Mouse (Mus musculus) lung, embryonic 16.5 days (tissue): Measurements from ENCODE around the gene C7. TPM values are rescaled to one million over a fixed set of nuclear protein-coding genes. Genes with fewer than 3 reads are reported as not detected.
"Not testable (repeated sequence)": the region's sequence is repeated elsewhere in the genome, so short reads cannot be mapped to it uniquely, and the experiment has no call there.

ENCODE experiments used
- ATAC-seq: fragments of 200-750 bp; cut with Nextera tagmentation; 2 replicates; pipeline ENCODE4 v1.8.0; 2017; ENCODE audit warnings: low read depth, mild to moderate bottlenecking, moderate library complexity
- H3K27ac ChIP-seq: fragments of 300-500 bp; sonication (generic); 2 replicates; pipeline ENCODE4 v1.5.1; 2014; ENCODE audit warnings: mild to moderate bottlenecking, control low read depth, low read length
- H3K27me3 ChIP-seq: fragments of 300-500 bp; sonication (generic); 2 replicates; pipeline ENCODE4 v1.6.1; 2014; ENCODE audit warnings: low read depth, low read length, mixed read lengths; ENCODE audit not compliant: control insufficient read depth, insufficient read depth
- H3K36me3 ChIP-seq: fragments of 300-500 bp; sonication (generic); 2 replicates; pipeline ENCODE4 v1.6.1; 2014; ENCODE audit warnings: low read length; ENCODE audit not compliant: control insufficient read depth, insufficient read depth
- H3K4me1 ChIP-seq: fragments of 300-500 bp; sonication (generic); replicated peaks from 2 replicates; pipeline ENCODE4 v1.6.1; 2014; ENCODE audit warnings: low read length, mixed read lengths; ENCODE audit not compliant: control insufficient read depth, insufficient read depth
- H3K4me2 ChIP-seq: fragments of 300-500 bp; sonication (generic); 2 replicates; pipeline ENCODE4 v1.6.1; 2014; ENCODE audit warnings: low read depth, low read length, control low read depth
- H3K4me3 ChIP-seq: fragments of 300-500 bp; sonication (generic); 2 replicates; pipeline ENCODE4 v1.5.1; 2014; ENCODE audit warnings: mild to moderate bottlenecking, low read length, control low read depth
- H3K9ac ChIP-seq: fragments of 300-500 bp; sonication (generic); 2 replicates; pipeline ENCODE4 v1.6.1; 2014; ENCODE audit warnings: low read length, control low read depth
- H3K9me3 ChIP-seq: fragments of 300-500 bp; sonication (generic); 2 replicates; pipeline ENCODE4 v1.6.1; 2016; ENCODE audit warnings: low read length; ENCODE audit not compliant: control insufficient read depth
- WGBS: fragments of 180-500 bp; shearing (Covaris S2); extraction: QIAGEN DNeasy Blood & Tissue Kit; methylation state at CpG from one replicate; pipeline ENCODE4 v1.1.7; 2014; 5-methylcytosine and 5-hydroxymethylcytosine counted together
- polyA plus RNA-seq: library from polyadenylated mRNA; unstranded; fragments of >200 nt; fragmentation: Nextera tagmentation; extraction: Ambion mirVana; gene quantifications from 2 replicates; pipeline ENCODE4 v1.2.1, GENCODE M21; 2015

The C7 gene
- polyA plus RNA-seq, 1 experiment from 2014 or later, result 0.21 TPM

DNA sequence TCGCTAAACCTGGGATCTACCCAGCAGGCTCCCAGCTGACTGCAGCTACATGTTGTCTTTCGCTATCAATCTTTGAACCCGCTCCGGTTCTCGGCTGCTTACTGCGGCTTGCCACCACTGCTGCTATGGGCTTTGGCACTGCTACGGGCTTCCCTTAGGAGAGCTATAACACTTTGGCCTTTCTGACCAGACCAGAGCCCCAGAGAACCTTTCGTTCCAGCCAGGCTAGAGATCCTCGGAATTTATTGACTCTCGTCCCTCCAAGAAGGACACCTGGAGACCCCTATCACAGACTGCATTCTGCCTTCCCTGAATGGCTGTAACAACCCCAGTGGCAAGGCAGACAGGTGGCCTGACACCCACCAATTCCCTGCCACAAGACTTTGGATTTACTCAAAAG lies 26.6 kb upstream of the C7 start:
- Histone ChIP-seq H3K9ac (no peak overlapping the region), H3K27ac (no peak overlapping the region), H3K36me3 (no peaks in the 10 kb centered on the region), H3K4me3 (no peak overlapping the region), H3K4me1 (no peaks in the 10 kb centered on the region), H3K9me3 (no peaks in the 10 kb centered on the region), H3K27me3 (no peaks in the 10 kb centered on the region), H3K4me2 (no peak overlapping the region)
- ATAC-seq, result no peak
- WGBS, result 89% methylated on average over 10 of the region's 10 CpGs

DNA sequence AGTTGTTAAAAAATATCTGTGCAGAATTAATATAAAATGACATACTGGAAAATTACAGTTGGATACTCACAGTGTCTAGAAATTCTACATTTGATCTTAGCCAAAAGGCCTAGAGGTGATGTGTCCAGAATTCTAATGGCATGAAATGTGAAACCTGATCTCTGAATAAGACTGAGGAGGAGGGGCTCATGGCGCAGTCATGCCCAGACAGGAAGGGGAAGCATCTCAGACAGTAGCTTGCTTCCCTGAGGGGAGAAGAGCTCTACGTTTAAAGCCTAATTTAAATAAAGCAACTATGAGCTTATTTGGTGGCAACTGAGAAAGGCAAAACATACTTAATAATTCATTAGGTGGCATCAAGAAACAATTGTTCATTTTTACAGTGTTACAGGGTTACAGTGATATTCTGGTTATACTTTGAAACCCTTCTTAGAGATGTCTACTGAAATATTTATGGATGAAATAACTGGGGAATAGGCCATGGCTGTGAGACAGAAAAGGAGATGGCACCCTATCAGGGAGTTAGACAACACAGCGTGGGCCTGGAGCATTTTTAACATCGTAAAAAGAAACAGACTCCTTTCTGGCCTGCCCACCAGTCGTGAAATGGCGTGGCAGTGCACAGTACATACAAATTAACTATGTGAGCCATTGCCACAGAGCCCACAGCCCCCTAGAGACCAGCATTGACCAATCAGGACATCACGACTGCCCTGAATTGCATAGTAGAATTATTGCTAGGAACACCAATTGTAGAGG lies 25.5 kb upstream of the C7 start:
- Histone ChIP-seq H3K36me3 (no peaks in the 10 kb centered on the region), H3K9ac (no peak overlapping the region), H3K27me3 (no peaks in the 10 kb centered on the region), H3K4me3 (no peak overlapping the region), H3K27ac (no peak overlapping the region), H3K9me3 (no peaks in the 10 kb centered on the region), H3K4me1 (no peaks in the 10 kb centered on the region), H3K4me2 (no peak overlapping the region)
- ATAC-seq, result no peak
- 66% methylated on average over 7 of the region's 7 CpGs for WGBS

DNA sequence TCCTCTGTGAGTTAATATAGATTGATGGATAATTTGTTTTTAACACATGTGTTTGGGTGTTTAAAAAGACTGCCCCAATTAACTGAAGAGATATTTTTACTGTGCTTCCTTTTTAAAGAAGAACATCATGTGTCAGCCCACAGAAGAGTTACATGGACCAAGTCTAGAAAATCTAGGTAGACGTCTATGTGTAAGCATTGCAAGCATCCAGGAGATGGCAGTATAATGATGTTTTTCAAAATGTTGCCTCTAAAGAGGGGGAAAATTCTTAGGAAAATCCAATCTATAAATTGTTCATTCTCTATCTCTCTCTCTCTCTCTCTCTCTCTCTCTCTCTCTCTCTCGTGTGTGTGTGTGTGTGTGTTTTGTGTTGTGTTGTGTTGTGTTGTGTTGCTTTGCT lies 22.6 kb upstream of the C7 start:
- no peak overlapping the region for H3K4me2 ChIP-seq
- H3K9ac ChIP-seq, result no peak overlapping the region
- WGBS, result 13% methylated on average over 2 of the region's 2 CpGs
- H3K4me1 ChIP-seq, result no peaks in the 10 kb centered on the region
- no peaks in the 10 kb centered on the region for H3K27me3 ChIP-seq
- no peak overlapping the region for H3K27ac ChIP-seq
- no peaks in the 10 kb centered on the region for H3K9me3 ChIP-seq
- ATAC-seq, result no peak
- no peak overlapping the region for H3K4me3 ChIP-seq
- no peaks in the 10 kb centered on the region for H3K36me3 ChIP-seq

DNA sequence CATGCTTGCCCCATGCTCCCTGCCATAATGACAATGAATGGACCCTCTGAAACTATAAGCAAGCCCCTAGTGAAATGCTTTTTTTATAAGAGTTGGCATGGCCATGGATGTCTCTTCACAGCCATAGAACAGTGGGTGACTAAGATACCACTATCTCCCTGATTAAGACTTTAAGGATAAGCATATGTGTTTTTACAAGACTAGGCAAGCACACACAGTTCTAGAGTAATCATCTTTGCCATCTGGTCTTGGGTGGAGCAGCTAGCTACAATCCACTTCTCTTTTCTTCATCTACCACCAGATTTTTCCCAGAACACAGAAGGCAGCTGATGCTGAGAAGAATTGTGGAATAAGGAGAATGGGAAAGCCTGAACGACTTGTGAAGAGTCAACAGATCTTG lies 17.7 kb upstream of the C7 start:
- no peak overlapping the region for H3K27ac ChIP-seq
- H3K27me3 ChIP-seq, result no peaks in the 10 kb centered on the region
- H3K9ac ChIP-seq, result no peak overlapping the region
- no peaks in the 10 kb centered on the region for H3K4me1 ChIP-seq
- 46% methylated on average over 1 of the region's 1 CpGs for WGBS
- H3K4me2 ChIP-seq, result no peak overlapping the region
- H3K4me3 ChIP-seq, result no peak overlapping the region
- no peaks in the 10 kb centered on the region for H3K9me3 ChIP-seq
- ATAC-seq, result no peak
- no peaks in the 10 kb centered on the region for H3K36me3 ChIP-seq

DNA sequence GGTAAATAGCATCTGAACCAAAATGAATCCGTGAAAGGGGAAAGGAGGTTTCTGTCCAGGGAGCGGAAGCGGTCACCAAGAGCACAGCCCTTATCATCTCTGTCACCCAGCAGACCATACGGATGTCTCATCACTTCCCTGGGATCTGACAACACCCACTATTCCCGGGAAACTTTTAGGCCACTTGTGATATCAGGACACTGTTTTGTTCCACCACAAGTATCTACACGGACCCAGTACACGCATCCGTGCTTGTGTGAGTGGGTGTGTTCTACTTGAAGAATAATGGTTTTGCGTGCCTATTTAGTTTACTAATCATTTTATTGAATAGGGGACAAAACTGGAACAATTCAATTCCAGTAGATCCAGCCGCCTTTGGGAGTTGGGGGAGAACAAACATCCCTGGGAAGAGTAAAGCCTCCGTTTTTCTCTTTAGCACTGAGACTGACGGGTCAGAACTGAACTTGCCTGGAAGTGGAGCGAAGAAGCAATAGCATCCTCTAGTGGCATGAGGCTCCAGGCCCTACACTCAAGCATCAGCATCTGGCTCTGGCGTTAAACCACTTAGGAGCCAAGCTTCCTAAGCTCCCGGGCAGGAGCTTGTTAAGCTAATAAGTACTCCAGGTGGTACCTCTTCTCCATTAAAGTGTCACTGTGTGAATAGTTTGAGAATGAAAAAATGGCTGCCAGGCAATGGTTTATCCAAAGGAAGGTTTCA lies 5.4 kb upstream of the C7 start:
- Histone ChIP-seq H3K27me3 (no peaks in the 10 kb centered on the region), H3K9me3 (no peaks in the 10 kb centered on the region), H3K4me2 (no peak overlapping the region), H3K9ac (no peak overlapping the region), H3K27ac (no peak overlapping the region), H3K4me3 (no peak overlapping the region), H3K4me1 (no peaks in the 10 kb centered on the region), H3K36me3 (no peaks in the 10 kb centered on the region)
- no peak for ATAC-seq
- 49% methylated on average over 15 of the region's 15 CpGs for WGBS

DNA sequence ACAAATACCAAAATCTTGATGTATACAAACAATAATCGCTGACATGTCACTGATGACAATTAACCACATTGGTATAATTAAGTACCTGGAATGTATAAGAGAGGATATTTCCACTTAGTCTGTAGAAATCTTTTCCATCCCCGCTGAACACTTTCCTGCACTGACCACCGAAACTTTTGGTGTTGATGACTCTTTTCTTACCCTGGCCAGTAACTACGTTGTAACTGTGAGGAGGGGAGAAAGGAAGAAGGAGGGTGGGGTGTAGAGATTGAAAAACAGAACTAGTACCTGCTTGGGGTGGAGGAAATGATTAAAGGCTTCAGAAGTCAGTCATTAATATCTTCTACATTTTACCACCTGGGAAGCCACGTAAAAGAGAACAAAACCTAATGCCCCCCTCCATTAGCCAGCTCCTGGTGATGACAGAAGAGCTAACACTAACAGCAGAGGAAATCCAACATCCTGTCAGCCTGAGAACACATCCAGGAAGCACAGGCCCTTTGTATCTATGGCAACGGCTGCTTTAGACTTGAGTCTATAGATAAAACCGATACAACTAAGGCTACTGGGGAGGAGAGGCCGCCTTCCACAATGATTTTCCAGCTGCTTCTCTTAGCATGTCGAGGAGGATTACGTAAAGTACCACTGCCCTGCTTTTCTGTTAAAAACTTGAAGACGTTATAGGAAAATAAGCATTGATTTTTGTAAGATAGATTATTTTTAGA lies 17.8 kb downstream of the C7 start:
- no peaks in the 10 kb centered on the region for H3K36me3 ChIP-seq
- H3K4me2 ChIP-seq, result peak overlapping the region; percentile 5; the same call in 1 of the 2 replicates
- WGBS, result 21% methylated on average over 11 of the region's 11 CpGs
- no peaks in the 10 kb centered on the region for H3K4me1 ChIP-seq
- ATAC-seq, result peak; percentile 65
- H3K9ac ChIP-seq, result no peak overlapping the region
- no peak overlapping the region for H3K4me3 ChIP-seq
- H3K27ac ChIP-seq, result no peak overlapping the region
- H3K27me3 ChIP-seq, result no peaks in the 10 kb centered on the region
- H3K9me3 ChIP-seq, result no peaks in the 10 kb centered on the region

DNA sequence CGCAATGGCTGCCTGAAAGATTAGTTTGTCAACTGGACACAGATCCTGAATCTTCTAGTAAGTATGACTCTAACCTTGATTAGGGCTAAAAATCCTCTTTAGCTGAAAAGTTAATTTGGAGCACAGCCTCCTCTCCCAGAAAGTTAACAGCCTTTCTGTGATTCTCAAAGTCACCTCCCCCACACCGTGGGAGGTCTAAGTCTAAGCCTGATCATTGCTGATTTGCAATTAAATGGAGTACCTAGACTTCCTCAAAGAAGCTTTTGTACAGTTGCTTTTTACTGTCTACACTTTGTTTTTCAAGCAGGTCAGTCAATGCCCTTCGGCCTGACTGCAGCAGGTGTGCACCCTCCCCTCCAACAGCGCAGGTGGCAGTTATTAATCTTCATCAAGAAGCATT lies 34.3 kb downstream of the C7 start:
- WGBS, result 85% methylated on average over 4 of the region's 4 CpGs
- Histone ChIP-seq H3K4me2 (no peak overlapping the region), H3K9ac (no peak overlapping the region), H3K27me3 (no peaks in the 10 kb centered on the region), H3K36me3 (no peaks in the 10 kb centered on the region), H3K27ac (no peak overlapping the region), H3K4me1 (no peaks in the 10 kb centered on the region), H3K9me3 (no peaks in the 10 kb centered on the region), H3K4me3 (no peak overlapping the region)
- no peak for ATAC-seq

DNA sequence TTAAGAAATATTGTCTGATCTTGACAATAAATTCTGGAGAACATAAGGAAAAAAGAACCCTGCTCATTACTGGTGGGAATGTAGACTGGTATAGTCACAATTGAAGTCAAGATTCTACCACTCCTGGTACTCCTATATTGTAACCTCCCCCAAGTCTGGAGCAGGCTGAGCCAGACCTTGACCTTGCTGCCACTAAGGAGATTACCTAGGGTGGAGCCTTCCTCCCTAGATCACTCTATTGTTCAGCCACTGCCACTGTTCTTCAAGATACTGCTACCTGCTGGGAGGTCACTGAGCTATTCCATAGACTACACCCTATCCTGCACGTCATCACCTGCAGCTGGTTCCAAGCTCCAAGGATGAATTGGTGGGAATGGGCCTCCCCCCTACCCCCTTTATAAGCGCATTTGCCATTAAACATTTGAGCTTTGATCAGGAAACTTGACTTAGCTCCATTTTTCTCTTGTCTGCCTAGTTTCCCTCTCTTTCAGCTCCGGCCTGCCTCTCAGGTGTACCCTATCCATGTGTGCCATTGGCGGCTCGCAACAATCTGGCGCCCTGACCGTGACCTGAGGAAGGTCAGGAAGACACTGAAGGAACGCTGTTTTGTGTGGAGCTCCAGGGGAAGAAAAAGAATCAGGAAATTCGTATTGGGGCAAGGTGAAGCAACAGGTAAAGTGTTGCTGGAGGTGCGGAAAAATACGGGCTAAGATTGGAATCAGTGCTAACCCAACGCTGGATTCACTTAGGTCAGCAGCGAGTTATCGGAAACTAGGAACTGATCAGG lies 39.9 kb downstream of the C7 start:
- H3K9ac ChIP-seq, ATAC-seq, H3K9me3 ChIP-seq, H3K27me3 ChIP-seq, H3K4me1 ChIP-seq, H3K36me3 ChIP-seq, H3K4me3 ChIP-seq, H3K4me2 ChIP-seq, H3K27ac ChIP-seq: not testable (repeated sequence)
- WGBS, result 90% methylated on average over 14 of the region's 14 CpGs

DNA sequence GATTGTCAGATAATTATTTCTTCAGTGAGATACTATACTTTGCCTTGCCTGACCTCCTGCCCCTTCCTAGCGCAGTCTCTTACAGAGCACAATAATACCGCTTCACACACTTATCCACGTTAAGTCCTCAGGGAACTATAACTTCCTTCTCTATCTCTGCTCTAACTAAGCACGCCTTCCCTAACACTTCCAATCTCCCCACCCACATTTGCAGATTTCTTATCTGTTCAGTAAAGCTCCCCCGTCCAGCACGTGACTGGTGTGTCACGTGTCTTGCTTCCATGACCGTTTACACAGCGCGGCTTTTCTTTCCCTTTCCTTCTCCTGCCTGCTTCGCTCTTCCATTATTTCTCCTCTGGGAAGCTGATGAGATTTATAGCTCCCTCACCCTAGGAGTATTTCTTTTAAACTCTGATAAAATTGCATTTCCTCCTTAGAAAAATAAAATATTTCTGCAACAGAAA lies 53.9 kb downstream of the C7 start:
- no peaks in the 10 kb centered on the region for H3K9me3 ChIP-seq
- H3K36me3 ChIP-seq, result no peaks in the 10 kb centered on the region
- no peak overlapping the region for H3K9ac ChIP-seq
- no peak overlapping the region for H3K4me2 ChIP-seq
- H3K4me1 ChIP-seq, result no peaks in the 10 kb centered on the region
- no peak for ATAC-seq
- H3K4me3 ChIP-seq, result no peak overlapping the region
- no peak overlapping the region for H3K27ac ChIP-seq
- H3K27me3 ChIP-seq, result no peaks in the 10 kb centered on the region
- 59% methylated on average over 11 of the region's 11 CpGs for WGBS
